Mouse (Mus musculus) liver, embryonic 14.5 days (tissue): ENCODE results near the gene Rem2.

Experiments
- CTCF ChIP-seq: IDR thresholded peaks from 2 replicates; pipeline ENCODE4 v1.5.1; 2016; ENCODE audit warnings: antibody characterized with exemption, low read depth, control low read depth
- EP300 ChIP-seq: IDR thresholded peaks from 2 replicates; pipeline ENCODE4 v1.6.1; 2016; ENCODE audit warnings: antibody characterized with exemption, low read depth

- no peak for TF ChIP-seq EP300
- TF ChIP-seq CTCF: no peak
These were observed 4.8 kb downstream of the Rem2 start for GRCm38 (mm10) chr14:54480673-54481072.
